Mouse (Mus musculus): ENCODE data around the gene E4f1.

E4f1 gene

DNA sequence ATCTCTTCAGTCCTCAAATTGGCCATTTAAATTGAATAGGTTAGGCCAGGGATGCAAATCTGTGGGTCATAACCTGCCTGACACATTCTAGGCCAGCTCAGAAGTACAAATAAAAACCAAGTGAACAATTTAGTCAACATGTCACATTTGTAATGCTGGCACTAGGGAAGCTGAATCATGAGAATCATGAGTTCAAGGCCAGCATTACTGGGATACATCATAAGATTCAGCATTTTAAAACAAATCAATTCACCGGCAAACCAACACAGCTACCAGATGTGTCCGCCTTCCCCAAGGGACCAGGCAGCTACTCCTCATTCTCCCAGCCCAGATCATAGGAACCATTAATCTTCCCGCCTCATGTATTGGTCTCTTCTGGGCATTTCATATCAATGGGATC, 13.4 kb upstream of the E4f1 start:
- DNase-seq (ENCODE audit: low spot score in 2 of 2), result no peak

DNA sequence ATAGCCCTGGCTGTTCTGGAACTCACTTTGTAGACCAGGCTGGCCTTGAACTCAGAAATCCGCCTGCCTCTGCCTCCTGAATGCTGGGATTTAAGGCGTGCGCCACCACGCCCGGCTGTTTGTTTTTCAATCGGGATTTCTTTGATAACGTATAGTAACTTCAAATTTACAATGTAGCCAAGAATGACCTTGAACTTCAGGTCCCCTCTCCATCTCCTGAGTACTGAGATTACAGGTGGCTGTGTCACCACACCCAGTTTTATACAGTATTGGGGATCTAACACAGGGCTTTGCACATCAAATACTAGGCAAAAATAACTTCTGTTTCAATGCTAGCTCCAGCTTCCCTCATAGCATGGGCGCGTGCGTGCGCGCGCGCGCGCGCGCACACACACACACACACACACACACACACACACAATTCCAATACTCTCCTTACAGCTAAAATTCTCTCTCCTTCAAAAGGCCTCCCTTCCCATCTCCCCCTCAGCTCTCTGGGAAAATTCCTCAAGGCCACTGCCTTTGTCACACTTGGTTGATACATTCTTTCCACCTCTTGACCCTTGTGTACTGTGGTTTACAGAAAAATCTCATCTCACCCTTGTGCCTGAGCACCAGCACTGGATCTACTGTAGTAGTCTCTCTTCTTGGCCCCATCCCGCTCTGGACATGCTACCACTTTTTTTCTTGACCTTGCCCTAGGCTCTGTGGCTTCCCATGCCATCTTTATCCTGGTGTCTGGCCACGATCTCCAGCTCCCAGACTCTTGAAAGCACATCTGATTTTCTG, 11.1 kb upstream of the E4f1 start:
- no peak for DNase-seq (ENCODE audit: low spot score in 2 of 2)

DNA sequence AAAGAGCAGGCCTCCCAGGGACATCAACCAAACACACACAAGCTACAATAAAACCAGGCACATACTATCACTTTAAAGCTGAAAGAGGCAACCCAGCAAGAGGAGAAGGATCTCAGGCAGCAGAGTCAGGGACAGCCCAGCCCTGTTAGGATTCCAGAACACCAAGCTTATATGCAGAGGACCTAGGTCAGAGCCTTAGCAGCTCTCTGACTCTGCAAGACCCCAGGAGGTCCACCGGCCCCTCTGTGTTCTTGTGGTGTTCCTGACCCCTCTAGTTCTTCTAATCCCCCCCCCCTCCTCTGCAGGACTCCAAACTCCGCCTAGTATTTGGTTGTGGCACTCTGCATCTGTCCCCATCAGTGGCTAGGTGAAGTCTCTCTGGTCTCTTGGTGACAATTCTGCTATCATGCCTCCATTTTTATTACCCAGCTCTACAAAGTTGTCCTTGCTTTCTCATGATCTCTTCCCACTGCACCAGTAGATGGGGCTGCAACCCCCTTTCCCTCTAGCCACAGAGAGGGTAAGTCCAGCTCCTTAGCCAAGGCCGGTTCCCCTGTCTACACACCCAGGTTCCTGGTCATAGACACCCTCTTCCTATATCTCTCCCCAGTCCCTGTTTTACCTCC, 10.2 kb upstream of the E4f1 start:
- DNase-seq (ENCODE audit: low spot score in 2 of 2), result no peak

DNA sequence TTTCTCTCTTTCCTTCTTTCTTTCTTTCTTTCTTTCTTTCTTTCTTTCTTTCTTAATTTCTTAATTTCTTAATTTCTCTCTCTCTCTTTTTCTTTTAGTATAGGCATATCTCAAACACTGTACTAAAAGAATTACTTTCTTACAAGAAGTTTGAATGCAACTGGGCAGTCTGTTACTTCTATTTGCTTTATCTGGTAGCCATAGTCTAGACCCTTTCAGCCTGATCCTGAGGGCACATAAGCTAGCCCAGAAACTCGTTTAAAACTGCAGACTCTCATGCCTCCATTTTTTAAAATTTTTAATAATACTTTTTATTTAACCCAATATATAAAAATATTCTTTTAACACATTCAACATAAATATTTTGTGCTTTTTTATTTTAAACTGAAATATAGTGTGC, 9.3 kb upstream of the E4f1 start:
- no peak for DNase-seq (ENCODE audit: low spot score in 2 of 2)

DNA sequence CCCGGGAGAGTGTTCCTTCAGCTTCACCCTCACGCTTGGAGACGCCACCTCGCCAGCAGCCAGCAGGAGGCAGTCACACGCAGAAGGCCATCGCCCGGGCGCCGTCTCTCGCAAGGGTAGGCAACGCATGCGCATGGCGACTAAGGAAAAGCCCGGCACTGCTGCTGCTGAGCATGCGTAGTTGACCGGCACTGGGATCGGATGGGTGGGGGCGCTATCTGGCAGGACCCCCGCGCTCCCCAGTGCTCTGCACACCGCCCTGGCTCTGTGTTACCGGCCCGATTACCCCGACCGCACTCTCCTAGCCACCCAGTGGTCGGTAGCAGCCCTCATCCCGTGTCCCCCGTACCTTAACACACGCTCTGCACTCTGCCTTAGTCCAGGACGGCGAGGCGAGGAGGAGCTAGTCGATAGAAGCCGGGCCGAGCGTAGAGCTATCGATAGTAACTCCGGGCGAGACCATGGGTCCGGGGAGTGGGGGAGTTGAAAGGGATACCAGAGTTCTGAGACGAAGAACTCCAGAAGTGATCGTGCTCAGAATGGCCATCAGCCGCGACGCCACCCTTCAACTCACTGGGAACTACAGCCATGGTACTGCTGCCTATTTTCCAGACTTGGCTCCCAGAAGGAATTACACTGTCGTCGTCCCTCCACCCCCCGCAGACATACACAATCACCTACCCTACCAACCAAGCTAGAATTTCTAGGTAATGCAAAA, 8.7 kb upstream of the E4f1 start, which contains the start of gene Mlst8:
Gene Mlst8, minus strand, starts transcription at position 416 of the 718 bp plus-strand sequence.
- peak; percentile 95 to 98 for DNase-seq (ENCODE audit: low spot score in 2 of 2)

DNA sequence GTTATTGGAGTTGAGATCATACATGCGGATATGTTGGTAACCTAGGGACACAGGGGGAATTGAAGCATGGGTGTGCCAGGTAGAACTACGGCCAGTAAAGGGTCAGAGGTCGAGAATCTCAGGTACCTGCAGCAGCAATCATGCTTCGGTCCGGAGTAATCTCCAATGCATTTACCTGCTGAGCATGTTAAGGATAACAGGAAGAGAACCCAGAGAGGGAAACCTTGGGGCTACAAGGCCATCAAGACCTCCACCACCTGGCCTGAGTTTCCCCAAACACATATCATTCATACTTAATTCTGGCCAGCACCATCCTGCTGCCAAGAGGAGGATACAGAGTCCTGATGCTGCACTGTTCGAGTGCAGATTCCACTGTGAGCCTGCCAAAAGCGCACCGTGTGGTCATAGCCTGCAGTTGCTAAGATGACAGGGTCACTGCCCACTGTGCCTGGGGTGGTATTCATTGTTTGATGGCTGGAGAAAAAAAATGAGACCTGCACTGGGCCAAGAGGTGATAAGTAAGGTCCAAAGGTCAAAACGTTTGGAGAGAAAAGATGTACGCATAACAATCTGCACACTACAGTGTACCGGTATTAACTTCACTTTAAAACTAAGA, 8.0 kb upstream of the E4f1 start:
- DNase-seq (ENCODE audit: low spot score in 2 of 2), result no peak

DNA sequence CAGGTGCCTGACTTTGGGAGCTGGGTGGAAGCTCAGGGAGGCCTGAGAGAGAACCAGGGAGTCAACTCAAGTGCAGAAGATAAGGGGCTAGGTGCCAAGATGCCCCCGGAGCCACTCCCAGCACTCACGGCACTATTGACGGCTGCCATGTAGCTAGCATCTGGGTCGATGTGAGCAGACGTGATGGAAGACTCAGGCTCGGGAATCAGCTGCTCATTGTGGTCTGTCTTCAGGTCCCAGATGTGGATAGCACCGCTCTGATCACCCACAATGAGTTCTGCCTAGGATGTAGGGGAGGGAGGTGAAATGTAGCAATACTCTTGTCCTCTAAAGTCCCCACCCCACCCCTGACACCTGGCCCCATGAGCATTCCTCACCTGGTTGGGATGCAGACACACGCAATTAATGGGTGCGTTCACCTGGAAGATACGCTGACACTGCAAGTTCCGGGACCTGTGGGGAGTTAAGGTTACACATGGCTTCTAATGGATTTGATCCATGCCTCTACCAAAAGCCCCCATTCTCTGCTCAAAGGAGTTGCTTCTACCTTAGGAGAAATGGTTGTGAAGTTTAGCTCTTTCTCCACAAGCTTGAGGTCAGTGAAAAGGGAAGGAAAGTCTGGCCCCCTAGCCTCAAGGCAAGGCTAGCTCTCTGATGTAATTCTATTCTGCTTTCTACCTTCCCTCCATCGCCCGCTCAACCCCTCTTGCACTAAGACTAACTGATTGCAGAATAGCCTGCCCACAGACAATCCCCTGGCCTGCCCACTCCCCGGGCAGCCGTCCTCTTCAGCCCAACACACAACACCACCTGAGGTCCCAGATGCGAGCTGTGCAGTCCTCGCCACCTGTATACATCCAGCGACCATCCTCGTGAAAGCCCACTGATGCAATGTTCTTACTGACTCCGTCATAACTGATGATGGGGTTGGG, 7.2 kb upstream of the E4f1 start:
- DNase-seq (ENCODE audit: low spot score in 2 of 2), result no peak

DNA sequence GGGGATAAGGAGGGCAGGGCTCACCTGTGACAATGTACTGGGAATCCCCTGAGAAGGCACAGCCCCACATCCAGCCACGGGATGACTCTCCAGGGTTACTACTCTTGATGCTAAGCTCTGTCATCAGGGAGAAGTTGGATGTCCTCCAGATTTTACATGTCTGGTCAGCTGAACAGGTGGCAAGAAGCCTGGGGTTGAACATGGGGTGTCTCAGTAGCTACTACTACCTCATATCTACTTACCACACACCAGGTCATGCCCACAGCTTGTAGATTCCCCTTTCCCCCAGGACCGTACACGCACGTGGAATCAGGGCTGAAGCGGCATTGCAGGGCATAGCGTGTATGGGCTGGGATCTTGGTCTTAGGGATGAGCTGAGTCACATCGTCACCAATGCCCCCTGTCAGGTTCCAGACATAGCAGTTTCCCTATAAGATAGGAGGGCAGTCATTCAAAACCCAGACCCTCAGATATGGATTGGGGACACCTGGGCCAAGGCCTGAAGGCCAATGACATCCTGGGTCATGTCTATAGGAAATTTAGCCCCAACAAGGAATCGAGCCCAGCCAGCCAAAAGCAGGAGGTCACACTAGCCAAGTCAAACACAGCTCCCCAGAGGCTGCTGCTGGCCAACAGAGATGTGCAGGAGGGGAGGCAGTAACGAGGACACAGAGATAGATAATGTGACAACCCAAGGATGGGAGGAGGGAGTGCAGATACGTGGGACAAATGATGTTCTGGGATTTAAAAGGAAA, 6.1 kb upstream of the E4f1 start:
- no peak for DNase-seq (ENCODE audit: low spot score in 2 of 2)

DNA sequence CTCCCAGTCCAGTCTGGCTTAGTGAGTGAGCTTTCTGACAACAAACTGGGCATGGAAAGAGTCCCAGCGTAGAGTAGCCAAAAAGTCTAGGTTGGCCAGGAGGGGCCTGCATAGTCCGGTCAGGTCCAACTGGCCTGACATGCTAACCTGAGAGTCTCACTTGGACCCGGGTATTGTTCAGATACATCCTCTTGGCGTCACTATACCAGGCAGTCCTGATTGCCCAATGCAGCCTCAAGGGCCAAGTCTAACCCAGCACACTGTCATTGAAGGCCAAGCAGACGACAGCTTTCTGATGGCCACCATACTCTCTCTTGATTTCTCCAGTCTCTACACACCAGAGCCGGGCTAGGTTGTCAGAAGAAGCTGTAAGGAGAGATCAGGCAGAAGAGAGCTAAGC, 5.5 kb upstream of the E4f1 start:
- DNase-seq (ENCODE audit: low spot score in 2 of 2), result no peak

DNA sequence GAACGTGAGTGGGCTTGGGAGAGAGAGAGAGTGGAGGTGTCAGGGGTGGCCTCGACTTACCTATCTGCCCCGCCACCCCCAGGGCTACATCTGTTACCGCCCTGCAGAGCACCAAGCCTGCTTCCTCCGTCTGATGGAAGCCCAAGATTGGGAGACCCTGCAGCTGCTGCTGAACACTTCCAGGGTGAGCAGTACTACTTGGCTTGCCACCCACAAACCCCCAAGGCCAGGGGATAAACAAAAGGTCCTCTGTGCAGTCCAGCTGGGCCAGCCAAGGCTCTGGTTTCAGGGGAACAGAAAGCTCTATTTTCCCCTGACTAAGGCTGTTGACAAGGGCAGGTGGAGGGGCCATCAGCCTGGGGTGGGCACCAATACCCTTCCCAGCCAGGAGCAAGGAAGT, 4.4 kb upstream of the E4f1 start:
- DNase-seq (ENCODE audit: low spot score in 2 of 2), result no peak

DNA sequence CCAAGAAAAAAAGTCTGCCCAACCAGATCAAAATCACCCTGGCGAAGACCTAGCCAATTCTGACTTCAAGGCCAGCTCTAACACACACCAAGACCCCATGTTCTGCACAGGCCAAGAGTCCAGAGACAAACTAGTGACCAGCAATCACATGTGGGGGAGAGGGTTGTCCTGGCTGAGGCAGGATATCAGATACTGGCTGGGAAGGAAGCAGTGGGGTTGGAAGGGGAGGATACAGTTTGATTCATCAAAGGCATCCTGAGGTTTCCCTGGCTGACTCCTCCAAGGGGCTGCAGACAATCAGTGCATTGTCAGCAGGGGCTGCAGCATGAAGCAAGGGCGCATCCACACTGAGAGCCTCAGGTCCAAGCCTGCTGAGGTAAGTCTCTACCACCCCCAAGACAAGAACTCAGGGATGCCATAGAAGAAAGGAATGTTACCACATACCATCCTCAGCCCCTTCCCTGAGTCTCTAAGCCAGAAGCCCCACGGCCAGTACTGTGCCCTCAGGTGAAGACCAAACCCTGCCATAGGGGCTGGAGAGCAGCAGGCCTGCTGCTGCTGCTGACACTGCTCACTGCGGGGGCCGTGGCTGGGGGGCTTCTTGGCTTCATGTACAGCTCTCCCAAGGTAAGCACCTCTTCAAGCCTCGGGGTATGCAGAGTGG, 3.6 kb upstream of the E4f1 start, which contains the start of gene Bricd5:
Gene Bricd5, plus strand, starts transcription at position 273 of the 664 bp plus-strand sequence.
- no peak for DNase-seq (ENCODE audit: low spot score in 2 of 2)

DNA sequence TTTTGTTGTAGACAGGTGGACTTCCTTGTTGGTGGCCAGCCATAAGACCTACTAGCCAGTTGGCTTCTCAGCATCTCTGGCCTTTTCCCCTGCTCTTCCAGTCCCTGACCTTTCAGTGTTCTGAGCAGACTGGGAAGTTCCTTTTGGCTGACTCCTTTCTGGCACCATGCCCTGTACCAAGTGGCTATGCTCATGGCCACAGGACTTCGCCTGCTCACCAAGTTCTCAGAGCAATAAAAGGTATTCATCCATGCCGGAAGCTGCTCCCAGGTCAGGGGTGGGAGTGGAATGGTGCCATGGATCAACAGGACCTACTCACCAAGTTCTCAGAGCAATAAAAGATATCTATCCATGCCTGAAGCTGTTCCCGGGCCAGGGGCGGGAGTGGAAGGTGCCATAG, 2.4 kb upstream of the E4f1 start:
- no peak for DNase-seq (ENCODE audit: low spot score in 2 of 2)

DNA sequence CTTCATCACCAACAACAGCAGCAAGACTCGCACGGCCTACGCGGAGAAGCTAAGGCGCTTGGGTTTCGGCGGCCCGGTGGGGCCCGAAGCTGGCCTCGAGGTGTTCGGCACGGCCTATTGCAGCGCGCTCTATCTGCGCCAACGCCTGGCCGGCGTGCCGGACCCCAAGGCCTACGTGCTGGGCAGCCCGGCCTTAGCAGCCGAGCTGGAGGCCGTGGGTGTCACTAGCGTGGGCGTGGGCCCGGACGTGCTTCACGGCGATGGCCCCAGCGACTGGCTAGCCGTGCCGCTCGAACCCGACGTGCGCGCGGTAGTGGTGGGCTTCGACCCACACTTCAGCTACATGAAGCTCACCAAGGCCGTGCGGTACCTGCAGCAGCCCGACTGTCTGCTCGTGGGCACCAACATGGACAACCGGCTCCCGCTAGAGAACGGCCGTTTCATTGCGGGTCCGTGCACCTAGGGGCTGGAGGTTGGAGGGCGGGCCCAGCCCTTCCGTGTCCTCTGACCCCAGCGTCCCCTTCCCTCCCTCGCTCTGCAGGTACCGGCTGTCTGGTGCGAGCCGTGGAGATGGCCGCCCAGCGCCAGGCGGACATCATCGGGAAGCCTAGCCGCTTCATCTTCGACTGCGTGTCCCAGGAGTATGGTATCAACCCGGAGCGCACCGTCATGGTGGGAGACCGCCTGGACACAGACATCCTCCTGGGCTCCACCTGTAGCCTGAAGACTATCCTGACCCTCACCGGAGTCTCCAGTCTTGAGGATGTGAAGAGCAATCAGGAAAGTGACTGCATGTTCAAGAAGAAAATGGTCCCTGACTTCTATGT, 801 bp upstream of the E4f1 start:
- DNase-seq (ENCODE audit: low spot score in 2 of 2), result peak in 1 of 2 experiments; percentile 45

DNA sequence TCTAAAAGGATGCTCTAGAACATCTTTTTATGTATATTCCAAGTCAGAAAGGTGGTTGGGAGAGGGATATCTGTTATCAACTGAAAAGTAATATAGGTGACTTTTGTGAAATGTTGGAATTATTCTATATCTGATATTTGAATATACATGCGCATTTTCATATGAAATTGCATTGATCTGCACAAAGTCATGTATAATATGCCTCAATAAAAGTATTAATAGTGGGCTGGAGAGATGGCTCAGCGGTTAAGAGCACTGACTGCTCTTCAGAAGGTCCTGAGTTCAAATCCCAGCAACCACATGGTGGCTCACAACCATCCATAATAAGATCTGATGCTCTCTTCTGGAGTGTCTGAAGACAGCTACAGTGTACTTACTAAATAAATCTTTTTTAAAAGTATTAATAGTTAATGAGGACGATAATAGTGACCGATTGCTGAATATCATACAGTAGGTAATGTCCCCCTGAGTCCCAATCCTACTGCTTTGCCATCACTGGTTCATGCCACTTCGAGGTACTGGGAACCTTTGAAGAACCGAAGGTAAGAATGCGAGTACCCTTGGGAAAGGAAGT, 690 bp downstream of the E4f1 start:
- no peak for DNase-seq (ENCODE audit: low spot score in 2 of 2)

DNA sequence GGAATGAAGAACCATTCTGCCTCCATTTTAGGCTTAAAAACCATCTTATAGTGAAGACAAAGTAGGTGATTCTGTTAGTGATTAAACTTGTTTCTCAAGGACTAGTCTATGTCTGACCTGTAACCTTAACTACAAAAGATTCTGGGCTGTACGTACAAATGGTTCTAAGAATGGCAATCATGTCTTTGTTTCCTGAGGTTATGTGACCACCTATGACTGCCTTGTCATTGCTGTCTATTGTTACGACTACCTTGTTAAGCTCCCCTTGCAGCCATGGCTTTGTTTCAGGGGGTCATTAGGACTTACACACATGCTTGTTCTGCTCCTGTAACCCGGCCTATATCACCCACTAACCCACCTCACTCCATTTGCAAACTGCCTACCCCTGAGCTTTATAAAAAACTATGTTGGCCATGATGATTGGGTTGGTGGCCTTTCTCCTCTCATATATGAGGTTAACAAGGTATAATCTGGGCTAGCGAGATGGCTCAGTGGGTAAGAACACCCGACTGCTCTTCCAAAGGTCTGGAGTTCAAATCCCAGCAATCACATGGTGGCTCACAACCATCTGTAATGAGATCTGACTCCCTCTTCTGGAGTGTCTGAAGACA, 1.4 kb downstream of the E4f1 start:
- no peak for DNase-seq (ENCODE audit: low spot score in 2 of 2)

DNA sequence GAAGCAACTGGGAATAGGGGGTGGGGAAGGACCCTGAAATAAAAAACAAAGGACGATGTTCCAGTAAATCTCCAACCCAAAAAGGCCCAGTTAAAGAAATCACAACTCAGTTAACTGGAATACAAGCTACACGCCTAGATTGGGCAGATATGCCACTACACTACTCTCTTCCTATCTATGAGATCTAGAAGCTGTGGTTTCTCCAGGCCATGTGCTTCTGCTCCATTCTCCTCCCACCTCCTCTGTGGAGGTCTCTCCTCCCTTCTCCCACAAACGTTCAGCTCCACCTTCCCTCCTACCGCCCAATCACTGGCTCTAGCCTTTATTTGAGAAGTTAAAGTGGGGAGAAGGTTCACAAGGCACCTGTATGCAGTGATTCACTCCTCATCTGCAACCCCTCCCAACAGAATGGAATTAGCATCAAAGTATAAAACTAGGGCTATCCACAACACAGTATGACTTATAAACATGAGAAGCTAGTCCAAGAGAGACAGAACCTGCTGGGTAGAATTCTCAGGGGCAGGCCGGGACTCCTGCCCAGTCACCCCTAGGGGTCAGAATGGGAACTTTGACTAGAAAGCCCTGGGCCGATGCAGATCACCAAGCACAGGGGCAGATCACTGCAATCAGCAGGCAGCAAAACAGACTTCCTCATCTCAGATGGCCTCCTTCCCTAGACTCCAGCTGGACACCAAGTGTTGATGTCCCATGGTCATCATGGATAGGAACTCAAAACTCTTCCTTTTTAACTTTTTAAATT, 6.6 kb downstream of the E4f1 start:
- no peak for DNase-seq (ENCODE audit: low spot score in 2 of 2)

DNA sequence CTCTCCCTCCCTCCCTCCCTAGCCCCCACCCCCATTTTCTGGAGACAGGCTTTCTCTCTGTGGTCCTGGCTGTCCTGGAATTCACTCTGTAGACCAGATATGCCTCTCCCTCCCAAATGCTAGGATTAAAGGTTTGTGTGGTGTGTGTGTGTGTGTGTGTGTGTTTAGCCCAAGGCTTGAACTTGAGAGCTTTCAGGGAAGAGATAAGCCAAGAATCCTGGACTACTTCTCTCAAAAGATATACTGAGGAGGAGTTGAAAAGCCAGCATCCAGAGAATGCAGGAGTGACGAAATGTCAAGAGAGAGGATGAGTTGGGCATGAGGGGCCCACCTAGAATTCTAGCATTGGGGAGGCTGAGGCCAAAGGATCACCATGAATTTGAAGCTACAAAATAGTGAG, 7.2 kb downstream of the E4f1 start:
- no peak for DNase-seq (ENCODE audit: low spot score in 2 of 2)
